Mouse (Mus musculus) heart, adult 2 months (tissue): ENCODE measurements around the gene Dpf3.

Source experiments
- CTCF ChIP-seq: fragments of 200-600 bp; IDR thresholded peaks from 2 replicates; pipeline ENCODE4 v1.8.1; 2022; ENCODE audit warnings: antibody characterized with exemption, mild to moderate bottlenecking, moderate library complexity
- POLR2A ChIP-seq: fragments of 200-500 bp; IDR thresholded peaks from 2 replicates; pipeline ENCODE4 v1.6.1; 2011; ENCODE audit warnings: mild to moderate bottlenecking, low read depth, low read length, control low read depth; ENCODE audit not compliant: insufficient read depth

- TF ChIP-seq POLR2A = no peak
- no peak for TF ChIP-seq CTCF
These were observed 54.1 kb downstream of the Dpf3 start for GRCm38 (mm10) chr12:83433436-83433835.
